Mouse (Mus musculus): ENCODE measurements around the gene Mgst3.

- TF ChIP-seq CTCF (IDR thresholded peaks at IDR 0.05; ENCODE audit: borderline replicate concordance, insufficient read depth, low read depth, low read length), result no peak
- no peak for TF ChIP-seq POLR2A (IDR thresholded peaks at IDR 0.05; ENCODE audit: borderline replicate concordance, insufficient read depth, low read length)
Observed at GRCm38 (mm10) chr1:167383178-167383577, 10.5 kb downstream of the Mgst3 start.

Measured in cerebellum, adult 2 months (tissue).